Mouse (Mus musculus): ENCODE data around the gene Syt9. TPM values are rescaled to one million over a fixed set of nuclear protein-coding genes. Genes with fewer than 3 reads are reported as not detected.

The Syt9 gene
- polyA plus RNA-seq, 1 experiment from 2014 or later, result 3.7 TPM

- H3K9me3 ChIP-seq (ENCODE audit: low read length), result no peaks in the 10 kb centered on the region
- ATAC-seq (ENCODE audit: low FRiP score, low TSS enrichment), result no peak
- H3K27ac ChIP-seq (ENCODE audit: low read length), result no peak overlapping the region
- H3K27me3 ChIP-seq (ENCODE audit: insufficient read depth, low read length), result no peaks in the 10 kb centered on the region
- no peak overlapping the region for H3K4me3 ChIP-seq (ENCODE audit: low read length)
- H3K4me1 ChIP-seq (ENCODE audit: insufficient read depth, low read length), result no peaks in the 10 kb centered on the region
- H3K4me2 ChIP-seq (replicated peaks; ENCODE audit: low read depth, low read length), result no peak overlapping the region
- no peaks in the 10 kb centered on the region for H3K36me3 ChIP-seq (ENCODE audit: insufficient read depth, low read length)
- 87% methylated on average over 5 of the region's 5 CpGs for WGBS
- H3K9ac ChIP-seq (replicated peaks; ENCODE audit: low read length), result no peak overlapping the region
Measured at GRCm38 (mm10) chr7:107380562-107380961, 10.0 kb downstream of the Syt9 start.

GRCm38 (mm10) chr7:107389604-107390003, 19.1 kb downstream of the Syt9 start:
- no peaks in the 10 kb centered on the region for H3K9me3 ChIP-seq (ENCODE audit: low read length)
- H3K27me3 ChIP-seq (ENCODE audit: insufficient read depth, low read length), result no peaks in the 10 kb centered on the region
- no peaks in the 10 kb centered on the region for H3K36me3 ChIP-seq (ENCODE audit: insufficient read depth, low read length)
- ATAC-seq (ENCODE audit: low FRiP score, low TSS enrichment), result no peak
- no peaks in the 10 kb centered on the region for H3K4me1 ChIP-seq (ENCODE audit: insufficient read depth, low read length)
- H3K4me2 ChIP-seq (replicated peaks; ENCODE audit: low read depth, low read length), result no peak overlapping the region
- no peak overlapping the region for H3K27ac ChIP-seq (ENCODE audit: low read length)
- H3K4me3 ChIP-seq (ENCODE audit: low read length), result no peak overlapping the region
- no peak overlapping the region for H3K9ac ChIP-seq (replicated peaks; ENCODE audit: low read length)

- Histone ChIP-seq H3K27ac (ENCODE audit: low read length) (no peak overlapping the region), H3K36me3 (ENCODE audit: insufficient read depth, low read length) (no peaks in the 10 kb centered on the region), H3K27me3 (ENCODE audit: insufficient read depth, low read length) (no peaks in the 10 kb centered on the region), H3K9ac (replicated peaks; ENCODE audit: low read length) (no peak overlapping the region), H3K4me2 (replicated peaks; ENCODE audit: low read depth, low read length) (no peak overlapping the region), H3K9me3 (ENCODE audit: low read length) (no peaks in the 10 kb centered on the region), H3K4me1 (ENCODE audit: insufficient read depth, low read length) (no peaks in the 10 kb centered on the region), H3K4me3 (ENCODE audit: low read length) (no peak overlapping the region)
- WGBS, result 57% methylated on average over 2 of the region's 2 CpGs
- ATAC-seq (ENCODE audit: low FRiP score, low TSS enrichment), result no peak
Measured at GRCm38 (mm10) chr7:107392749-107393148, 22.2 kb downstream of the Syt9 start.

- Histone ChIP-seq H3K9me3 (ENCODE audit: low read length) (no peaks in the 10 kb centered on the region), H3K4me3 (ENCODE audit: low read length) (no peak overlapping the region), H3K27ac (ENCODE audit: low read length) (no peak overlapping the region), H3K36me3 (ENCODE audit: insufficient read depth, low read length) (no peaks in the 10 kb centered on the region), H3K9ac (replicated peaks; ENCODE audit: low read length) (no peak overlapping the region), H3K4me2 (replicated peaks; ENCODE audit: low read depth, low read length) (no peak overlapping the region), H3K4me1 (ENCODE audit: insufficient read depth, low read length) (no peaks in the 10 kb centered on the region), H3K27me3 (ENCODE audit: insufficient read depth, low read length) (no peaks in the 10 kb centered on the region)
- ATAC-seq (ENCODE audit: low FRiP score, low TSS enrichment), result no peak
- 90% methylated on average over 15 of the region's 15 CpGs for WGBS
Measured at GRCm38 (mm10) chr7:107400061-107400799, 29.7 kb downstream of the Syt9 start.

GRCm38 (mm10) chr7:107403261-107403660, 32.7 kb downstream of the Syt9 start:
- no peak for ATAC-seq (ENCODE audit: low FRiP score, low TSS enrichment)
- no peaks in the 10 kb centered on the region for H3K9me3 ChIP-seq (ENCODE audit: low read length)
- H3K9ac ChIP-seq (replicated peaks; ENCODE audit: low read length), result no peak overlapping the region
- no peak overlapping the region for H3K4me3 ChIP-seq (ENCODE audit: low read length)
- H3K4me1 ChIP-seq (ENCODE audit: insufficient read depth, low read length), result no peaks in the 10 kb centered on the region
- H3K4me2 ChIP-seq (replicated peaks; ENCODE audit: low read depth, low read length), result no peak overlapping the region
- no peaks in the 10 kb centered on the region for H3K36me3 ChIP-seq (ENCODE audit: insufficient read depth, low read length)
- no peak overlapping the region for H3K27ac ChIP-seq (ENCODE audit: low read length)
- H3K27me3 ChIP-seq (ENCODE audit: insufficient read depth, low read length), result no peaks in the 10 kb centered on the region
- 87% methylated on average over 3 of the region's 3 CpGs for WGBS

- Histone ChIP-seq H3K4me3 (ENCODE audit: low read length) (no peak overlapping the region), H3K4me1 (ENCODE audit: insufficient read depth, low read length) (no peaks in the 10 kb centered on the region), H3K9ac (replicated peaks; ENCODE audit: low read length) (no peak overlapping the region), H3K27me3 (ENCODE audit: insufficient read depth, low read length) (no peaks in the 10 kb centered on the region), H3K27ac (ENCODE audit: low read length) (no peak overlapping the region), H3K36me3 (ENCODE audit: insufficient read depth, low read length) (no peaks in the 10 kb centered on the region), H3K9me3 (ENCODE audit: low read length) (0 out of 2 replicates have a peak, but pooled peaks cover 7% of the 10 kb centered on the region), H3K4me2 (replicated peaks; ENCODE audit: low read depth, low read length) (no peak overlapping the region)
- ATAC-seq (ENCODE audit: low FRiP score, low TSS enrichment), result no peak
- 85% methylated on average over 6 of the region's 6 CpGs for WGBS
Measured at GRCm38 (mm10) chr7:107414928-107415327, 44.4 kb downstream of the Syt9 start.

GRCm38 (mm10) chr7:107417043-107417850, 46.7 kb downstream of the Syt9 start:
- H3K4me1 ChIP-seq (ENCODE audit: insufficient read depth, low read length), result no peaks in the 10 kb centered on the region
- no peaks in the 10 kb centered on the region for H3K27me3 ChIP-seq (ENCODE audit: insufficient read depth, low read length)
- no peak overlapping the region for H3K9ac ChIP-seq (replicated peaks; ENCODE audit: low read length)
- no peaks in the 10 kb centered on the region for H3K36me3 ChIP-seq (ENCODE audit: insufficient read depth, low read length)
- no peak overlapping the region for H3K4me2 ChIP-seq (replicated peaks; ENCODE audit: low read depth, low read length)
- ATAC-seq (ENCODE audit: low FRiP score, low TSS enrichment), result no peak
- H3K4me3 ChIP-seq (ENCODE audit: low read length), result no peak overlapping the region
- H3K27ac ChIP-seq (ENCODE audit: low read length), result no peak overlapping the region
- WGBS, result 32% methylated on average over 3 of the region's 3 CpGs
- H3K9me3 ChIP-seq (ENCODE audit: low read length), result 0 out of 2 replicates have a peak, but pooled peaks cover 7% of the 10 kb centered on the region

GRCm38 (mm10) chr7:107437381-107437780, 66.9 kb downstream of the Syt9 start:
- Histone ChIP-seq H3K4me2 (replicated peaks; ENCODE audit: low read depth, low read length) (no peak overlapping the region), H3K4me3 (ENCODE audit: low read length) (no peak overlapping the region), H3K9me3 (ENCODE audit: low read length) (no peaks in the 10 kb centered on the region), H3K36me3 (ENCODE audit: insufficient read depth, low read length) (no peaks in the 10 kb centered on the region), H3K27me3 (ENCODE audit: insufficient read depth, low read length) (no peaks in the 10 kb centered on the region), H3K27ac (ENCODE audit: low read length) (no peak overlapping the region), H3K4me1 (ENCODE audit: insufficient read depth, low read length) (no peaks in the 10 kb centered on the region), H3K9ac (replicated peaks; ENCODE audit: low read length) (no peak overlapping the region)
- 91% methylated on average over 3 of the region's 3 CpGs for WGBS
- no peak for ATAC-seq (ENCODE audit: low FRiP score, low TSS enrichment)

GRCm38 (mm10) chr7:107444579-107444978, 74.1 kb downstream of the Syt9 start:
- Histone ChIP-seq H3K9ac (replicated peaks; ENCODE audit: low read length) (no peak overlapping the region), H3K4me2 (replicated peaks; ENCODE audit: low read depth, low read length) (no peak overlapping the region), H3K4me3 (ENCODE audit: low read length) (no peak overlapping the region), H3K27me3 (ENCODE audit: insufficient read depth, low read length) (no peaks in the 10 kb centered on the region), H3K36me3 (ENCODE audit: insufficient read depth, low read length) (no peaks in the 10 kb centered on the region), H3K9me3 (ENCODE audit: low read length) (no peaks in the 10 kb centered on the region), H3K4me1 (ENCODE audit: insufficient read depth, low read length) (0 out of 2 replicates have a peak, but pooled peaks cover 3% of the 10 kb centered on the region), H3K27ac (ENCODE audit: low read length) (no peak overlapping the region)
- ATAC-seq (ENCODE audit: low FRiP score, low TSS enrichment), result no peak

- Histone ChIP-seq H3K27me3 (ENCODE audit: insufficient read depth, low read length) (no peaks in the 10 kb centered on the region), H3K4me2 (replicated peaks; ENCODE audit: low read depth, low read length) (no peak overlapping the region), H3K4me3 (ENCODE audit: low read length) (no peak overlapping the region), H3K4me1 (ENCODE audit: insufficient read depth, low read length) (peaks cover 7% of the 10 kb centered on the region; the same call in 1 of the 2 replicates), H3K9ac (replicated peaks; ENCODE audit: low read length) (no peak overlapping the region), H3K27ac (ENCODE audit: low read length) (peak overlapping the region; percentile 33; the same call in 1 of the 2 replicates), H3K9me3 (ENCODE audit: low read length) (no peaks in the 10 kb centered on the region), H3K36me3 (ENCODE audit: insufficient read depth, low read length) (no peaks in the 10 kb centered on the region)
- 41% methylated on average over 2 of the region's 2 CpGs for WGBS
- ATAC-seq (ENCODE audit: low FRiP score, low TSS enrichment), result peak; percentile 65; the same call in 1 of the 2 replicates
Measured at GRCm38 (mm10) chr7:107454660-107455059, 84.1 kb downstream of the Syt9 start.

All from kidney, embryonic 16.5 days (tissue).